Mouse (Mus musculus) lung, adult 2 months (tissue): ENCODE results near the gene Ahnak2.

Experiments
- CTCF ChIP-seq: fragments of 200-500 bp; IDR thresholded peaks from 2 replicates; pipeline ENCODE4 v1.5.1; 2011; ENCODE audit warnings: mild to moderate bottlenecking, low read length, control low read depth; ENCODE audit not compliant: insufficient read depth
- POLR2A ChIP-seq: fragments of 200-500 bp; IDR thresholded peaks from 2 replicates; pipeline ENCODE4 v1.6.1; 2011; ENCODE audit warnings: low read depth, mild to moderate bottlenecking, control low read depth, low read length, borderline replicate concordance; ENCODE audit errors: extremely low read depth

DNA sequence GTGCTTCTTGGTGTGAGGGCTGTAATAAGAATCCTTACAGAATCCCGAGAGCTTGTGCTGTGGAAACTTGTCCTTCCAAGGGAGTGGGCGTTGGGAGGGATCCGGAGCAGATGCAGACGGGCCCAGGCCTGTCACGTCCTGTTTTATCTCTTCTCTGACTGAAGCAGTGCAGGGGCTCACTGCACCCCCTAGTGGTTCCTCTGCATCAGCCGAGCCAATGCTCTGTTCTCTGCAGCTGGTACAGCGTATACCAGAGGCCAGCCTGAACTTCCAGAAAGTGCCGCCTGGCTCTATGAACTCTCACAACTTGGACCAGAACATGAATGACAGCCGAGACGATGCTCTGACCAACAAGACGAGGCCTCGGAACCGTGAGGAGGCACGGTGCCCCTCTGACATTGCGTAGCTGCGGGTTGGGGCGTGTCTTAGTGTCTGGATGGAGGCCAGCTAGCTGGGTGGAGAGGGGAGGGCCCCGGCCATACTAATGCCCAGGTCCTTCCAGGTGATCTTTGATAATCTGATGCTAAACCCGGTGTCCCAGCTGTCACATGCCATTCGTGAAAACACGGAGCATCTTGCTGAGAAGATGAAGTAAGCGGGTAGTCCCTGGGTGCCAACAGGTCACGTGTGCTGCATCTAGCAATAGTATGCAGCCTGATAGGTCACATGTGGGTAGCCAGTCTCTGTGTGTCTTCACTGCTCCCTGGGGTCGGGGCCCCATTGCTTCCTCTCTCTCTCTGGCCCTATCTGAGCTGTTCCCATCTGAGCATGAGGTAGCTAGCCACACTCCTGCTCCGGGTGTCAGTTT lies 59.1 kb downstream of the Ahnak2 start:
- TF ChIP-seq CTCF = peak; percentile 87
- TF ChIP-seq POLR2A = no peak
